Comparison of ENCODE assay signal across 11 mouse cellular contexts in genomic region chr1:58716162-58716882, GRCm38 (mm10). TPM values are rescaled to one million over a fixed set of nuclear protein-coding genes. Genes with fewer than 3 reads are reported as not detected.
DNase-seq lines count a peak whose midpoint lies in the region; ATAC-seq and TF ChIP-seq lines count a peak whose summit lies in the region.
"Had no signal": no experiment of that assay in that cellular context is flagged by ENCODE, and none has a peak within 500 bp of the region (broad histone marks: within the 10 kb centered on the region; RNA-seq: fewer than 3 reads in every experiment).

No protein-coding gene starts in this region.

- no peak for DNase-seq in heart, postnatal 25 days (ENCODE audit: low spot score)
- DNase-seq in spleen, adult 2 months (ENCODE audit: low read depth in 1 of 2, low spot score in 2 of 2), result no peak
- no peak for DNase-seq in spleen, postnatal 36 days (ENCODE audit: low spot score in 2 of 2)
- peak; percentile 9 for DNase-seq in limb, embryonic 14.5 days (ENCODE audit: low spot score)
- DNase-seq in thymus, postnatal 4 days, result peak; percentile 32
- DNase-seq in midbrain, embryonic 14.5 days, result no peak
- no peak for DNase-seq in embryo, embryonic 11 days

- 48% methylated on average over 7 of the region's 7 CpGs for WGBS in heart, embryonic 15.5 days
- WGBS in spleen, adult 2 months, result 7% methylated on average over 7 of the region's 7 CpGs
- WGBS in limb, embryonic 14.5 days, result 34% methylated on average over 7 of the region's 7 CpGs
- 58% methylated on average over 7 of the region's 7 CpGs for WGBS in midbrain, embryonic 14.5 days

- no peak for ATAC-seq in heart, embryonic 15.5 days (replicated peaks; ENCODE audit: insufficient number of reproducible peaks, insufficient read depth, low FRiP score, low read depth)
- no peak for ATAC-seq in limb, embryonic 14.5 days (ENCODE audit: low FRiP score, low read depth)
- no peak for ATAC-seq in midbrain, embryonic 14.5 days (ENCODE audit: low FRiP score, low TSS enrichment)

- peak overlapping the region; percentile 71 for H3K27ac ChIP-seq in heart, embryonic 15.5 days
- peak overlapping the region; percentile 92 for H3K27ac ChIP-seq in spleen, adult 2 months (ENCODE audit: insufficient read depth, low read length)
- 0 out of 2 replicates have a peak overlapping the region, but pooled peaks have one; percentile 33 for H3K27ac ChIP-seq in limb, embryonic 14.5 days (replicated peaks; ENCODE audit: low read depth, low read length)
- H3K27ac ChIP-seq in midbrain, embryonic 14.5 days (replicated peaks; ENCODE audit: low read depth, low read length), result no peak overlapping the region
- H3K27ac ChIP-seq: hindbrain, embryonic 12.5 days had no signal

- no peak for TF ChIP-seq CTCF in spleen, adult 2 months (IDR thresholded peaks at IDR 0.05; ENCODE audit: extremely low read depth, insufficient read depth, insufficient read length, insufficient replicate concordance)

- H3K27me3 ChIP-seq in heart, embryonic 15.5 days, result no peaks in the 10 kb centered on the region
- H3K27me3 ChIP-seq in spleen, adult 2 months (ENCODE audit: control insufficient read depth, insufficient read depth, low read length), result no peaks in the 10 kb centered on the region
- H3K27me3 ChIP-seq in limb, embryonic 14.5 days (ENCODE audit: control insufficient read depth, insufficient read depth, low read length), result no peaks in the 10 kb centered on the region
- no peaks in the 10 kb centered on the region for H3K27me3 ChIP-seq in midbrain, embryonic 14.5 days (ENCODE audit: control insufficient read depth, insufficient read depth, low read length)
- H3K27me3 ChIP-seq: hindbrain, embryonic 12.5 days had no signal

- intact Hi-C loops in heart, postnatal 25 days (cut with DNase I), result no loop called here

- peaks cover 40% of the 10 kb centered on the region for H3K4me1 ChIP-seq in heart, embryonic 15.5 days (replicated peaks)
- H3K4me1 ChIP-seq in spleen, adult 2 months (ENCODE audit: control insufficient read depth, insufficient read depth, insufficient read length), result peaks cover 24% of the 10 kb centered on the region; the same call in 1 of the 2 replicates
- peaks cover 19% of the 10 kb centered on the region for H3K4me1 ChIP-seq in limb, embryonic 14.5 days (ENCODE audit: control insufficient read depth, insufficient read depth, low read length)
- H3K4me1 ChIP-seq in midbrain, embryonic 14.5 days (ENCODE audit: control insufficient read depth, insufficient read depth, low read length), result no peaks in the 10 kb centered on the region

- peak overlapping the region; percentile 59 for H3K4me2 ChIP-seq in heart, embryonic 15.5 days
- H3K4me2 ChIP-seq in limb, embryonic 14.5 days (replicated peaks; ENCODE audit: low read depth, low read length, severe bottlenecking), result peak overlapping the region; percentile 30
- H3K4me2 ChIP-seq in midbrain, embryonic 14.5 days (ENCODE audit: low read length), result no peak overlapping the region
- H3K4me2 ChIP-seq: hindbrain, embryonic 12.5 days had no signal

- 0 out of 2 replicates have a peak overlapping the region, but pooled peaks have one; percentile 2 for H3K4me3 ChIP-seq in heart, embryonic 15.5 days
- 0 out of 2 replicates have a peak overlapping the region, but pooled peaks have one; percentile 14 for H3K4me3 ChIP-seq in spleen, adult 2 months (ENCODE audit: extremely low read depth, insufficient read depth, insufficient read length)
- no peak overlapping the region for H3K4me3 ChIP-seq in limb, embryonic 14.5 days (replicated peaks; ENCODE audit: low read length)
- no peak overlapping the region for H3K4me3 ChIP-seq in midbrain, embryonic 14.5 days (replicated peaks; ENCODE audit: low read depth, low read length)
- H3K4me3 ChIP-seq: hindbrain, embryonic 12.5 days had no signal

- no peak overlapping the region for H3K9ac ChIP-seq in heart, embryonic 15.5 days
- no peak overlapping the region for H3K9ac ChIP-seq in limb, embryonic 14.5 days (ENCODE audit: low read depth, low read length, severe bottlenecking)
- H3K9ac ChIP-seq in midbrain, embryonic 14.5 days (replicated peaks; ENCODE audit: low read length), result no peak overlapping the region
- H3K9ac ChIP-seq: hindbrain, embryonic 12.5 days had no signal

- no peaks in the 10 kb centered on the region for H3K9me3 ChIP-seq in heart, embryonic 15.5 days (replicated peaks)
- no peaks in the 10 kb centered on the region for H3K9me3 ChIP-seq in limb, embryonic 14.5 days (ENCODE audit: control insufficient read depth, low read length)
- H3K9me3 ChIP-seq in midbrain, embryonic 14.5 days (ENCODE audit: control insufficient read depth, low read length), result no peaks in the 10 kb centered on the region
- H3K9me3 ChIP-seq: hindbrain, embryonic 12.5 days had no signal

- H3K36me3 ChIP-seq in heart, embryonic 15.5 days, result peaks cover 17% of the 10 kb centered on the region; the same call in 1 of the 2 replicates
- H3K36me3 ChIP-seq in spleen, adult 2 months (ENCODE audit: control insufficient read depth, insufficient read depth, low read length), result peaks cover 21% of the 10 kb centered on the region; the same call in 1 of the 2 replicates
- peaks cover 29% of the 10 kb centered on the region for H3K36me3 ChIP-seq in limb, embryonic 14.5 days (ENCODE audit: control insufficient read depth, insufficient read depth, low read length)
- no peaks in the 10 kb centered on the region for H3K36me3 ChIP-seq in midbrain, embryonic 14.5 days (ENCODE audit: control insufficient read depth, insufficient read depth, low read length)

- TF ChIP-seq POLR2A in spleen, adult 2 months (IDR thresholded peaks at IDR 0.05; ENCODE audit: low read depth, low read length), result no peak
- TF ChIP-seq POLR2A in limb, embryonic 14.5 days (IDR thresholded peaks at IDR 0.05; ENCODE audit: borderline replicate concordance, extremely low read depth, insufficient read depth, insufficient read length), result no peak

RNA-seq across cellular contexts. Expression of gene Cflar, which starts 5.0 kb away (rescaled TPM):
- 37.0 and 37.7 TPM in 2 replicates for polyA plus RNA-seq in heart, embryonic 15.5 days (2015; fragmentation: Nextera tagmentation; extraction: Ambion mirVana)
- 10 to 100 TPM; 52.1 to 59.3 TPM for total RNA-seq in heart, postnatal 25 days (2021)
- polyA plus RNA-seq in spleen, adult 2 months (2012; rRNA removed), result 28.2 and 33.2 TPM in 2 replicates
- polyA plus RNA-seq in limb, embryonic 14.5 days (2012; rRNA removed), result 28.9 and 30.9 TPM in 2 replicates
- polyA plus RNA-seq in limb, embryonic 14.5 days (2014; fragmentation: Nextera tagmentation; extraction: Ambion mirVana), result 34.1 and 37.2 TPM in 2 replicates
- polyA plus RNA-seq in midbrain, embryonic 14.5 days (2014; fragmentation: Nextera tagmentation; extraction: Ambion mirVana), result 11.5 and 16.4 TPM in 2 replicates

RNA-seq across cellular contexts. Expression of gene Als2cr12, which starts 20.5 kb away (rescaled TPM):
- polyA plus RNA-seq in heart, embryonic 15.5 days (2015; fragmentation: Nextera tagmentation; extraction: Ambion mirVana), result not detected in 2 replicates
- total RNA-seq in heart, postnatal 25 days (2021), result not detected
- polyA plus RNA-seq in spleen, adult 2 months (2012; rRNA removed), result 0.15 TPM in 1 of 2 replicates, not detected in the other
- polyA plus RNA-seq in limb, embryonic 14.5 days (2012; rRNA removed), result not detected in 2 replicates
- polyA plus RNA-seq in limb, embryonic 14.5 days (2014; fragmentation: Nextera tagmentation; extraction: Ambion mirVana), result 0.12 TPM in 1 of 2 replicates, not detected in the other
- not detected in 2 replicates for polyA plus RNA-seq in midbrain, embryonic 14.5 days (2014; fragmentation: Nextera tagmentation; extraction: Ambion mirVana)
- polyA plus RNA-seq: hindbrain, embryonic 12.5 days; limb, embryonic 11.5 days; stomach, embryonic 14.5 days had no signal

Comparison
In these comparisons a context has a peak if more than half of its experiments do, and no peak if none do; other contexts are left out.
1. H3K4me3 ChIP-seq: peak in heart, embryonic 15.5 days (single experiment) and spleen, adult 2 months (single experiment); none in limb, embryonic 14.5 days (single experiment) and midbrain, embryonic 14.5 days (single experiment).
2. DNase-seq: peak in limb, embryonic 14.5 days (single experiment) and thymus, postnatal 4 days (single experiment); none in heart, postnatal 25 days (single experiment), spleen, adult 2 months (0 of 2), spleen, postnatal 36 days (0 of 2), midbrain, embryonic 14.5 days (single experiment) and embryo, embryonic 11 days (single experiment).